Mouse (Mus musculus) embryonic facial prominence, embryonic 11.5 days (tissue): Measurements from ENCODE around the gene Snph. TPM values are rescaled to one million over a fixed set of nuclear protein-coding genes. Genes with fewer than 3 reads are reported as not detected.

Experiments
- ATAC-seq: fragments of 200-750 bp; cut with Nextera tagmentation; replicated peaks from 2 replicates; pipeline ENCODE4 v1.8.0; 2017; ENCODE audit warnings: low read depth; ENCODE audit not compliant: insufficient number of reproducible peaks, low FRiP score, low TSS enrichment
- DNase-seq: peaks from one replicate; pipeline ENCODE4 v3.0.0-alpha.2; 2015; ENCODE audit warnings: low spot score
- H3K27ac ChIP-seq: fragments of 300-500 bp; sonication (generic); replicated peaks from 2 replicates; pipeline ENCODE4 v1.5.1; 2014; ENCODE audit warnings: mild to moderate bottlenecking, low read depth, low read length, control low read depth
- H3K27me3 ChIP-seq: fragments of 300-500 bp; sonication (generic); 2 replicates; pipeline ENCODE4 v1.6.1; 2014; ENCODE audit warnings: mild to moderate bottlenecking, low read length, moderate library complexity, mixed read lengths; ENCODE audit not compliant: control insufficient read depth, insufficient read depth
- H3K36me3 ChIP-seq: fragments of 300-500 bp; sonication (generic); replicated peaks from 2 replicates; pipeline ENCODE4 v1.6.1; 2014; ENCODE audit warnings: low read depth, mild to moderate bottlenecking, low read length, moderate library complexity, mixed read lengths; ENCODE audit not compliant: control insufficient read depth, insufficient read depth
- H3K4me1 ChIP-seq: fragments of 300-500 bp; sonication (generic); 2 replicates; pipeline ENCODE4 v1.6.1; 2014; ENCODE audit warnings: low read length, mixed read lengths; ENCODE audit not compliant: control insufficient read depth, insufficient read depth
- H3K4me2 ChIP-seq: fragments of 300-500 bp; sonication (generic); 2 replicates; pipeline ENCODE4 v1.6.1; 2014; ENCODE audit warnings: low read depth, mild to moderate bottlenecking, control low read depth, low read length, moderate library complexity
- H3K4me3 ChIP-seq: fragments of 300-500 bp; sonication (generic); 2 replicates; pipeline ENCODE4 v1.5.1; 2014; ENCODE audit warnings: low read depth, low read length, control low read depth
- H3K9ac ChIP-seq: fragments of 300-500 bp; sonication (generic); replicated peaks from 2 replicates; pipeline ENCODE4 v1.6.1; 2014; ENCODE audit warnings: mild to moderate bottlenecking, control low read depth, low read length
- H3K9me3 ChIP-seq: fragments of 300-500 bp; sonication (generic); replicated peaks from 2 replicates; pipeline ENCODE4 v1.6.1; 2016; ENCODE audit warnings: mild to moderate bottlenecking, low read length, inconsistent platforms, mixed read lengths; ENCODE audit not compliant: control insufficient read depth
- WGBS: fragments of 180-500 bp; shearing (Covaris S2); extraction: QIAGEN DNeasy Blood & Tissue Kit; methylation state at CpG from one replicate; pipeline ENCODE4 v1.1.7; 2014; 5-methylcytosine and 5-hydroxymethylcytosine counted together
- polyA plus RNA-seq: library from polyadenylated mRNA; unstranded; fragments of >200 nt; fragmentation: Nextera tagmentation; extraction: Ambion mirVana; gene quantifications from 2 replicates; pipeline ENCODE4 v1.2.1, GENCODE M21; 2014

Gene Snph
- polyA plus RNA-seq, 1 experiment from 2014 or later: 0.72 TPM

DNA sequence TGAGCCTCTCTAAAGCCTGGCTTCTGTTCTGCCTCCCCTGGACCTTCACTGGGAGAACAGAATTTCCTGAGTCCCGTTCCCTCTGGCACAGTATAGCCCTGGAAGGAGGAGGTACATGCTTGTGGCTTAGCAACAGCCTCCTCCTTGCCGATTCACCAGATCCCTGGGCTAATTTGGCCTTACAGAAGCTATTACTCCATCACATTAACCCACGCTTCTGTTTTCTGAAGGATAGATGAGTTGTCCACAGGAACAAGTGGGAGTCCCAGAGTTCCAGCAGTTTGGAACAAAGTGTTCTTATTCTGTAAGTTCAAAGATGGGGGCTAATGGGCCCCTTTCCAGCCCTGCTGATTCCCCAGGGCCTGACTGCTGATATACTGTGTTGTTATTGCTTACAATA is 58.7 kb downstream of the Snph start:
- 62% methylated on average over 3 of the region's 3 CpGs for WGBS
- H3K4me2 ChIP-seq: no peak overlapping the region
- H3K4me3 ChIP-seq: no peak overlapping the region
- no peak for ATAC-seq
- no peaks in the 10 kb centered on the region for H3K27me3 ChIP-seq
- H3K9me3 ChIP-seq: no peaks in the 10 kb centered on the region
- H3K4me1 ChIP-seq: no peaks in the 10 kb centered on the region; the same call in 1 of the 2 replicates
- H3K36me3 ChIP-seq: no peaks in the 10 kb centered on the region
- H3K9ac ChIP-seq: no peak overlapping the region
- no peak for DNase-seq
- H3K27ac ChIP-seq: no peak overlapping the region

DNA sequence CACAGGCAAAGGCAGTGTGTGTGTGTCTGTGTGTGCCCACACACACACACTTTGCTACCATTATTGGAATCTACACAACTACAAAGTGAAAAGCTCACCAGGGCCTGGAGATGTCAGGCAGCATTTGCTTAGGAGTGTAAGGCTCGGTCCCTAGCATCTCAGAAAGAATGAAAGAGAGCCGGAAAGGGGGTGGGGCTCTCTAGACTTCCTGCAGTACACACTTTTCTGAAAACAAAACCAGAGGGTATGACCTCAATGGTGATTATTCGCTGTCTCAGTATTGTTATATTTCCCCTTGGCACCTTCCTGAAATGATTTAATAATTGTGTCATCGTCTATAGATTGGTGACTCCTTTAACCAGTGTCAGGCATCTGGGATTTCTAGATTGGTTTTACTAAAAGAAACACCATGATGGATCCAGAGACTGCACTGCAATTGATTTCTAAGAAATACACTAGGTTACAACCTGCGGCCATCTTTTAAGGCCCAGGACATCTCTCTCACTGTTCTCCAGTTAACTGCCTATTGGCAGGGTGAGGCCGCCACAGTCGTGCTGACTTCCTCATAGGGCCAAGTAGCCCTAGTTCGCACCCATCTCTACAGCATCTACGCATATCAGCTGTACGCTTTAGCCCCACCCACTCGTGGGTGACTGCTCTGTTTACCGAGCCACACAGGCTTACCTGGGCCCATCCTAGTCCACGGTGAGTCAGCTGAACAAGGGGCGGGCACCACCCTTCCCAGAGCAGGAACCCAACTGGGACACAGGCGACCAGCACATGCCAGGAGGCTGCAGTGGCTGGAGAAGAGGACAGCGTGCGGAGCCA is 60.3 kb downstream of the Snph start, which contains the start of gene Sdcbp2:
Gene Sdcbp2, plus strand, starts transcription at position 750 of the 828 bp plus-strand sequence.
- Histone ChIP-seq H3K4me3 (no peak within 1 kb of the TSS), H3K36me3 (no peaks in the 10 kb centered on the region), H3K9me3 (no peaks in the 10 kb centered on the region), H3K4me1 (no peaks in the 10 kb centered on the region; the same call in 1 of the 2 replicates), H3K27me3 (no peaks in the 10 kb centered on the region), H3K4me2 (no peak within 1 kb of the TSS), H3K27ac (no peak within 1 kb of the TSS), H3K9ac (no peak within 1 kb of the TSS)
- no peak for ATAC-seq
- DNase-seq: no peak
- WGBS: 72% methylated on average over 17 of the region's 17 CpGs

DNA sequence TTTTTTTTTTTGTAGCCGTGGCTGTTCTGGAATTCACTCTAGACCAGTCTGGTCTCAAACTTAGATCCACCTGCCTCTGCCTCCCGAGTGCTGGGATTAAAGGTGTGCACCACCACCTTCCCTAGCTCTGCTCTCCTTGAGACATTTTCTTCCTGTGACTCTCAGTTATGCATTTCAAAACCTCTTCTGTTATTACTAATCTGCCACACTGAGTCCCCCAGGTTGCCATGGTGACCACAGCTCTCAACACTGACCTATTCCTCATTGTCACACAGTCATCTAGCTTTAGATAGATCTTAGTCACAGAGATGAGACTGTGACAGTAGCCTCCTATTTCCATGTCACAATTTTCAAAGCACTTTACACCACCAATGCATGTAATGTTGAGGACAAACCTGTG is 62.9 kb downstream of the Snph start:
- H3K4me1 ChIP-seq: no peaks in the 10 kb centered on the region
- no peak overlapping the region for H3K4me3 ChIP-seq
- 85% methylated on average over 2 of the region's 2 CpGs for WGBS
- H3K36me3 ChIP-seq: no peaks in the 10 kb centered on the region
- H3K27me3 ChIP-seq: no peaks in the 10 kb centered on the region
- no peak overlapping the region for H3K4me2 ChIP-seq
- no peak for ATAC-seq
- H3K27ac ChIP-seq: no peak overlapping the region
- H3K9me3 ChIP-seq: no peaks in the 10 kb centered on the region
- no peak overlapping the region for H3K9ac ChIP-seq
- no peak for DNase-seq

DNA sequence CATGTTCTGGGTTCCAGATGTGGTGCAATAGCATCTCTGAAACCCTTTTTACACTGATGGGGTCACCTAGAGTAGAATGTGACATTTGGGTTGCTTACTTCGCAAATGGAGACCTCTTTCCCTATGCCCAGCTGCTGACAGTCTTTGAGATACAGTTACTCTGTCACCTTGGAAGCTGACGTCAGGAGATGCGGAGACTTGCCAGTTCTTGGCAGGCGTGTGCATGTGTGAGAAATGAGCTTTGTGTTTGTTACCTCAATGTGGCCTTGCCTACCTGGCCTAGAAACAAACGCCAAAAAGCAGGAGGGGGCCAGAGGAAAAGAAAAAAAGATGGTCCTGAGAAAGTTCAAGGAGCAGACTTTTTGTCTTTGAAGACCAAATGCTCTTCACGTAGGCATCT is 65.5 kb downstream of the Snph start:
- Histone ChIP-seq H3K27me3 (no peaks in the 10 kb centered on the region), H3K4me3 (no peak overlapping the region), H3K9ac (no peak overlapping the region), H3K27ac (no peak overlapping the region), H3K4me1 (no peaks in the 10 kb centered on the region), H3K9me3 (no peaks in the 10 kb centered on the region), H3K4me2 (no peak overlapping the region), H3K36me3 (peaks cover 3% of the 10 kb centered on the region; the same call in 1 of the 2 replicates)
- 77% methylated on average over 6 of the region's 6 CpGs for WGBS
- ATAC-seq (no peak), DNase-seq (no peak)

DNA sequence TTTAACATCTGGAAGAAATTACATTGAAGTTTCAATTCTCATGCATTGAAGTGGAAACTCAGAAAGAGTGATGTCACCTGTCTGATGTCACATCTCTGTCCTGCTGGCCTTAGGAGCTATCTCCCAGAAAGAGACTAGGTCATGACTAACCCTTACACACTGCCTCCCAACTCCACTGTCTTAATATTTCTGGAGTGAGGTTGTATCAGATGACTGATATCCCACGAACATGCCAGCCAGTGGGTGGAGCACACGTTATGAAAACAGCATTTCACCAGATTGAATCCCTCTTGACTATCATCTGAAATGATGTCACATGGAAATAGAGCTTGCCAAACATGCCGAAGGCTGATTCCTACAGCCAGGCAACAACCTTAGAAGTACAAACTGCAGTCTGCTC is 67.4 kb downstream of the Snph start:
- Histone ChIP-seq H3K4me2 (no peak overlapping the region), H3K9me3 (no peaks in the 10 kb centered on the region), H3K4me1 (no peaks in the 10 kb centered on the region), H3K27ac (no peak overlapping the region), H3K4me3 (no peak overlapping the region), H3K9ac (no peak overlapping the region), H3K36me3 (peaks cover 6% of the 10 kb centered on the region; the same call in 1 of the 2 replicates), H3K27me3 (no peaks in the 10 kb centered on the region)
- ATAC-seq (no peak), DNase-seq (peak; percentile 18)
- 62% methylated on average over 3 of the region's 3 CpGs for WGBS

DNA sequence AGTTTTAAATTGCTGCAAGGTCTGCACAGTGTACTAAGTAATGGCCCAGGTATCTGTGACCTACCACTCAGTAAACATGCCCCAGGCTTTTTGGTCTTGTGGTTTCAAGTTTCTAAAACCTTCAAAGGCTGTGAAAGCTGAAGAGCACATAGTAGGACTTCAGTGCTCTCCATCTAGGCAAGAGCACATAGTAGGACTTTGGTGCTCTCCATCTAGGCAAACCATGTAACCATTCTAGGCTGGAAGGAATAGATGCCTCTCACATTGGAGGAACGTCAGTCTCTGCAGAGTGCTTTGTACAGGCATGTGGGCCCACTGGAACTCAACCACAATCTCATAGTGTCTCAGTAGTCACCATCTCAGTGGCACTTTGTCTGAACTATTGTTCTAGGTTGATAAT is 68.4 kb downstream of the Snph start:
- Histone ChIP-seq H3K27ac (no peak overlapping the region), H3K9ac (no peak overlapping the region), H3K27me3 (no peaks in the 10 kb centered on the region), H3K4me3 (no peak overlapping the region), H3K4me2 (no peak overlapping the region), H3K36me3 (peaks cover 7% of the 10 kb centered on the region; the same call in 1 of the 2 replicates), H3K4me1 (no peaks in the 10 kb centered on the region), H3K9me3 (no peaks in the 10 kb centered on the region)
- DNase-seq: no peak
- no peak for ATAC-seq
- WGBS: 89% methylated on average over 1 of the region's 1 CpGs

DNA sequence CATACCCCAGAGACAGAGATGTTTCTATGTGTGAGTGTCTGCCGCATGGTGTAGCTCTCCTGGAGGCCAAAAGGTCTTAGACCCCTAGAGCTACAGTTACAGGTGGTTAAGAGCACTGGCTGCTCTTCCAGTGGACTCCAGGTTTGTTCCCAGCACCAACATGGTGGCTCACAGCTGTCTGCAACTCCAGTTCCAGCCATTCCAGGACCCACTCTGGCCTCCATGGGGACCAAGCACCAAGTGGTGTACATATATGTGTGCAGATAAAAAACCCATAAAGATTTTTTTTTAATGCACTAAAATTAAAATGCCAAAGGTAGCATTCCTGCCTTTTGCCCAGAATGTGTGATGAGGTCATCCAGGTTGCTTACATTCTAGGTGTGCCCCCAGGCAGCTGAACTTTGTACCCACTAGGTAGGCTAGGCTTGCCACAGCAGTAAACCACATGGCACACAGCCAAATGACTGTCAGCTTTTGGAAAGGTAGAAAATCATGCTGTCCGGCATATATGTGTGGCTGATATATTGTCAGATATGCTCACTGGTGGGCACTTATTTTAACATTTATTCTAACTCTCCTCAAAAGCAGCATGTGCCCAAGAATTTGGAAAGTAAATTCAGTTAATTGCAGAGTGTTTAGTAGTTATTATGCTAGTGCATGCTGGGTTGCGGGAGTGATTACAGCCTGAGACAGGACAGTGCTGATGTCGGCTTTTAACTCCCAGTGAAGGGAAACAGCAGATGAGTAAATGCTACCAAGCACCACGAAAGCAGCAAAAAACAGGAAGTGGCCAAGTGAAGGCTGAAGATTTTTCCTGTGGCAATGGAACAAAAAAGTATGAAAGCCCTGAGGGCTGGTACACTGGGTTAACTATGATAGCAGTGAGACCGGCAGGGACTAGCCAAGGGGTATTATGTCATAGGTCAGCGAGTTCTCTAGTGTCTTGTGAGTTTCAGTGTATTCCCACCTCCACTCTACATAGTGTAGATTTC is 69.2 kb downstream of the Snph start:
- peaks cover 7% of the 10 kb centered on the region; the same call in 1 of the 2 replicates for H3K36me3 ChIP-seq
- H3K4me1 ChIP-seq: no peaks in the 10 kb centered on the region
- no peak overlapping the region for H3K9ac ChIP-seq
- H3K27ac ChIP-seq: no peak overlapping the region
- DNase-seq: no peak
- H3K27me3 ChIP-seq: no peaks in the 10 kb centered on the region
- 86% methylated on average over 7 of the region's 7 CpGs for WGBS
- ATAC-seq: no peak
- H3K9me3 ChIP-seq: no peaks in the 10 kb centered on the region
- no peak overlapping the region for H3K4me3 ChIP-seq
- no peak overlapping the region for H3K4me2 ChIP-seq
